Mouse (Mus musculus): ENCODE results near the gene Tmem243.
A peak's percentile ranks its signal among the peaks of the same experiment; 100 is the strongest.

Tmem243 gene

DNA sequence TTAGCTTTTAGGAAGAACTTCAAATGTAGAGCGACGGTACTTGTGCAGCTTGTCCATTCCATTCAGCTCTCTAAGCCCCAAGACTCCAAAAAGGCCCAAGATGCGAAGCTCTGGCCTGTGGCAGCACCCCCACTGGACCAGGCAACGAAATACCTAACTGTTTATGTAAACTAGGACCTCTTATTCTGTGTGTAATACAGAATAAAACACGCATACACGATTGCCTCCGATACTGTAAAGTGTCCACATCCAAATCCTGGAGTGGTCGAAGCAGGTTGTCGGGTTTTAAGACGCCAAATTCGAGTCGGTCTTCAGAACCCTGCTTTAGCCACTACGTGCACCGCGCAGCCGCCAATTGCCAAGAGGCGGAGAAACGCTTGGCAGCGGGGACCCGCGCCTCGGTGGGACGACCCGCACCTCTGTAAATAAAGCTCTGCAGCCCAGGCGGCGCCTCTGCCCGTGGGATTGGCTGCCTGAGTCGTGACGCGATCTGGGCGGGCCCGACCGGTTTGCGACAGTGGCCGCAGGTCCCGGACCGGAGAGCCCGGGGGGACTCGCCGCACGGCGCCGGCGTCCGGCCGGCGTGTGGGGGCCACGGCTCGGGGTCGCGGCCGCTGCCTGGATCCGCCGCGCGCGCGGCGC, at the start of gene Tmem243:
TSS of gene Tmem243 (plus strand) at position 462 of the 642 bp plus-strand sequence.
- DNase-seq (ENCODE audit: low spot score), result peak; percentile 79

DNA sequence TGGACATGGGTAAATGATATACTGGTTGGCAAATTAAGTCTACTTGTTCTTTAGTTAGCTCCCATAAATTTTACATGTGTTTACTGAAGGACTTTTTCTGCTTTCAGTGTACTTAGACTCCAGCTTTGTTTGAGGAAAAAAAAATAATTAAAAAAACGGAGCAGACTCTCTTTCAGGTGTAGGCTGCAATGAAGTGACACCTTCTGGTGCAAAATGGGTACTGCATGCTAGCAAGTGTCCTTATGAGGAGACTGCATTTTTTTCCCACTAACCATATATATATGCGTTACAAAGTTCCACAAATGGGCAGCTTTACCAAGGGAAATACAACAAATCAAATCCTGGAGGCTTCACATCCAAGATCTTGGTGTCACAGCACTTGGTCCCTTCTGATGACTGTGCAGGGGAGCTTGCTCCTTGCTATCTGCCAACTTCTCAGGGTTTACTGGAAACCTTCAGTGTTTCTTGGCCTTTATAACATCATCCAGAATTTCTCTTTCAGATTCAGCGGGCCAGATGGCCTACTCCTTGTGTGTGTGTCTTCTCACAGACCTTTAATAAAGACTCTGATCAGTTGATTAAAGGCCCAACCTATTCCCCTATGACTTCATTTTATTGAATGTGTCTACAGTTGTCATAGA, 44.3 kb upstream of the Tmem243 start:
- no peak for DNase-seq (ENCODE audit: low spot score)

DNA sequence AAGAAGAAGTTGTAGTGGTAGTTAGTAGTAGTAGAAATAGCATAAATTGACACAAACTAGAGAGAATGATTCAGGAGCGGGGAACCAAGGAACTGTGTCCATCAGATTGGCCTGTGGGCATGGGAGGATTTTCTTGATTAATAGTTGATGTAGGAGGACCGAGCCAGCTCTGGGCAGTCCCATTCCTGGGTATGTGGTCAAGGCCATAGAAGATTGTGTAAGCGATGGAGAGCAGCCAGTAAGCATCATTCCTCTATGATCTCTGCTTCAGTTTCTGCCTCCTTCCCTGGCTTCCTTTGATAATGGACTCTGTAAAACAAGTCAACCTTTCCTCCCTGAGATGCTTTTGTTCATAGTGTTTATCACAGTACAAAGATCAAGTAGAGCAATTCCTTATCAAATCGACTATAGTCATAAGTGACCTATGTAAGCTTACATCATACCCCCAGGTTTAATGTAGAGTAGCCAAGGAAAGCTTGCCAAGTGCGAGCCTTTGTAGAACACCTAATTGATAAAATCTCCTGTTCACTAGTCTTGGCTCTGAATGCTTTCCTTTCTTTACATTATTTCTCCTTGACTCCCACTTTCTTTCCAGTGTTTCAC, 43.1 kb upstream of the Tmem243 start:
- DNase-seq (ENCODE audit: low spot score), result no peak

DNA sequence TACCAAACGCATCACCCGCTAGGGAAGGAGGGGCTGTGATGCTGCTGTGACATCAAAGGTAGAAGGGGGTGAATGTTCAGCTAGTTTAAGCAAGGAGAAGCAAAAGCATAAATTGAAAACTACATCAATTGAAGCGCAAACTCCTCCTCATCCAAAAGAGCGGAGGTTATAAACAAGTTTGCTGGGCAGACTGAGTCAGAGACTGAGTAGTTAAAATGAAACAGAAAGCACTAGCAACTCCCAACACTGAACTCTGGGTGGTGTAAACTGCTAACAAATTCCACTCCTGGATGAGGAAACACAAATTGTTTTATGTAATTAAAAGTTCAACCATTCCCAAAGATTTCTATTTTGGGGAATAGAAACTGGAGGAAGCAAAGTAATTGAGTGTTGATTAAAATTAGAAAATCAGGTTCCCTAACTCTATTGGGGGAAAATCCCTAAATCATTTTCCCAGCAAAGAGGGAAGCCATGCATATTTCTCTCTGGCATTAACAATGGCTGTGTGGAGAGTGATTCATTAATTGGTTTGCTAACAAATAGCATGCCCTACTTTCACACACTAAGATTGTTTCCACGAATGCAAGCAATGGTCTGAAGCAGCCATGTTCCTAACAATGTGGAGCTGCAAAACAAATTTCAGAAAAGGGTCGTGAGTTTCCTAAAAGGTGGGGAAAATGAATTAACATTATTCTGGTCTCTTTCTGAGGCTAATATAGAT, 41.0 kb upstream of the Tmem243 start:
- DNase-seq (ENCODE audit: low spot score), result no peak

DNA sequence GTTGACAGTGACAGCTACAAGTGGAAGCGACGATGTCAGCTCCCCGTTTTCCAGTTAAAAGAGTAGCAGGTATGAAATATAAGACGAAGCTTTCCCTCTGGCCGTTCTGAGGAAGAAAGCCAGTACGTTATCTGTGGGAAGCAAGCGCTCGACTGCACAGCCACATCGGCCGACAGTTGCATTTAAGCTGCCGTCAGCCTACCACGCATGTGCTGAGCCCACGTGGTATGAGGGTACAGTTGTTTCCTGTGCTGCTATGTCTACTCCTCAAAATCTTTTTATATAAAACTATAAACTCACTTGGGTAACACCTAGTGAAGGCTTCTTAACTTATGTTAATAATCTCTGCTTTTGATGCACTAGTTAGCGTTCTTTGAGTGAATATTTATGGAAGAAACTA, 40.2 kb upstream of the Tmem243 start:
- DNase-seq (ENCODE audit: low spot score), result no peak

DNA sequence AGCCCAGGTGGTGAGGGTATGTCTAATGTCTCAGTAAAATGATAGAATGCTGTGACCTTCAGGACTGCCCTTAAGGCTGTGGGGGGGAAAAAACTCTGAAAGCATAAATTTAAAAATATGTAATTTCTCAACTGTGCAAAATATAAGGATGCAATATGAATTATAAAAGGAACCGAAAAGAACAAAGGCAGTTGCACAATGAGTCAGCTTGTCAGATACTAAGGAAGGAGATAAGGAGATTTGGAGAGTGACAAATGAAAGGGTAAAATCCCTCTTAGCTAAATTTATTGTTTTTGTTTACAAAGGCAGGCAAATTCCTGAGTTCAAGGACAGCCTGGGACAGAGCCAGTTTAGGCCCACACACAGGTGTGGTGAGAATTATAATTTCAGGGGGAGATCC, 36.3 kb upstream of the Tmem243 start:
- DNase-seq (ENCODE audit: low spot score), result no peak

DNA sequence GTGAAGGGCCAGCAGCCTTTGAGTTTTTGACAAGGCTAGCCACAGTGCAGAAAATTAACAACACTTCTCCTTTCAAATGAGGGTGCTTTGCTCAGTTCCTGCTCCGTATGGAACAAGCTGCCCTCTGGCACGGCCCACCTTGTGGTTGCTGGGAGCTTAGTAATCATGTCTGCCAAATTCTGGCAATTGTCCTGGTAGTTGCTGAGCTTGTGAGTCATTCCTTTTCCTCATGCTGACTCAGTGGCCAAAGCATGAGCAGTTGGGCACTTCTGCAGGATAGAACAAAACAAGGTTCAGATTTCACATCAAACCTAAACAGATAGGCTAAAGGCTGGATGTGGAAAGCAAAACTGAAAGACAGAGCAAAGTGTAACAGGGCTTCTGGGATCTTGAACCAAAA, 31.6 kb upstream of the Tmem243 start:
- DNase-seq (ENCODE audit: low spot score), result no peak

DNA sequence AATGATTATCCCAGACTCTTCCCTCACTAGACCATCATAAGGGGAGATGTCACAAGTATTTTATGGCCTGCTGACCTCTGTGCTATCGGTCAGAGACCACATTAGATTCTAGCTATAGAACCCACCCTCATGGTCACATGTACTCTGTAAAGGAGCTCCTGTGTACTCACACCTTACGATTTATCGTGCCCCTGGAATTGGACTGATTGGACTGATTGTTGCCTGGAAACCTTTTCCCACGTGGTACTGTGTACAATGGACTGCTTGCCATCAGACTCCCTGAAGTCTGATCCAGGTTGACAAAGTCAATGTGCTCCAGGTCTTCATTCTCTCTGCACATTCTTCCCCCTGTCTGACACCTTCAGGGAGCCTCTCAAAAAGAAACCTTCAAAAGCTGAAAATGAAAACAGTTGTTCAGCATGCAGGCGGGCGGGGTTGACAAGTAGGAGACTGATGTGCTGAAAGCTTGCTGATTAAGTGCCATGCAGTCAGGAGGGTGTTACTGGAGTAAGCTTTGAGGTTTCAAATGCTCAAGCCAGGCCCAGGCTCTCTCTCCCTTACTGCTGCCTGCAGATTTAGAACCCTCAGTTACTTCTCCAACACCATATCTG, 30.8 kb upstream of the Tmem243 start:
- no peak for DNase-seq (ENCODE audit: low spot score)

DNA sequence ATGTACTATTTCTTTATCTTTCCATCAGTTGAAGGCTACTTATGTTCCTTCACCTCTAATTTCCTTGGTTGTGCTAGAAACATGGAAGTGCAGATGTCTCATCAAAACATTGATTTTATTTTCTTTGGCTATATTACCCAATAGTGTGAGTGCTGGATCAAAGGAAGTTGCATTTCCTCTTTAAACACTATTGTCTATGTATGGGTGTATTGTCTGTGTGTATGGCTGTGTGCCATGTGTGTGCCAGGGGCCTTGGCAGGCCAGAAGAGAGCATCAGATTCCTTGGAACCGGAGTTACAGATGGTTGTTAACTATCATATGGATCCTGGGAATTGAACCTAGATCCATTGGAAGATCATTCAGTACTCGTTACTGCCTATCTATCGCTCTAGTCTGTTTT, 29.1 kb upstream of the Tmem243 start:
- DNase-seq (ENCODE audit: low spot score), result no peak

DNA sequence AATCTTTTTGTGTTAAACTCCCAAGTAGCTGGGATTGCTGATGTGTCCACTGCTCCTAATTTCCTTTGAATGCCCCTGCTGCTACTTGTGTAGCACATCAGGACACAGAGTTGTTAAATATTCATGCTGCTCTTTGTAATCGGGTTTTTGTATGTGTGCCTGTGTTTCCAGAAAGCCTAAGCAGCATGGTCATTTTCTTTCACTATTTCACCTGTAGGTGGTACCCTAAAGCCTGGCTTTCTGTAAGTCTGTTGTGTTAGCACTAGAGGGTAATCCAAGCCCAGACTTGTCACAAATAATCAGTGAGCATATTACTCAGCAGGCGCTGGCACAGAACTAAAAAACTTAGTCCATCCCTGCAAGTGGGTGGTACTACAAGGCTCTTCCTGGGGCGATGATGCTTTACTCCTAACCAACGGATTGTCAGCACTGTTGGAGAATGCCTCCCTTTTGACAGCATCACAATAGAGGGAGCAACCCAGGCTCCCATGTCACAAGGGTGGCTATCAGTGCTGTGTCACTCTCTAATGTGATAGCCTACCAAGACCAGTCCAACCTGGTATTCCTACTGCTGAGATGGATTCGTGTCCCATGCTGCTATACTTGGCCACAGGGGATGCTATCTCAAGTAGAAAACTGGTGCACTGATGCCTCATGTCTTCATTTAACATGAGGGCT, 27.2 kb upstream of the Tmem243 start:
- DNase-seq (ENCODE audit: low spot score), result no peak

DNA sequence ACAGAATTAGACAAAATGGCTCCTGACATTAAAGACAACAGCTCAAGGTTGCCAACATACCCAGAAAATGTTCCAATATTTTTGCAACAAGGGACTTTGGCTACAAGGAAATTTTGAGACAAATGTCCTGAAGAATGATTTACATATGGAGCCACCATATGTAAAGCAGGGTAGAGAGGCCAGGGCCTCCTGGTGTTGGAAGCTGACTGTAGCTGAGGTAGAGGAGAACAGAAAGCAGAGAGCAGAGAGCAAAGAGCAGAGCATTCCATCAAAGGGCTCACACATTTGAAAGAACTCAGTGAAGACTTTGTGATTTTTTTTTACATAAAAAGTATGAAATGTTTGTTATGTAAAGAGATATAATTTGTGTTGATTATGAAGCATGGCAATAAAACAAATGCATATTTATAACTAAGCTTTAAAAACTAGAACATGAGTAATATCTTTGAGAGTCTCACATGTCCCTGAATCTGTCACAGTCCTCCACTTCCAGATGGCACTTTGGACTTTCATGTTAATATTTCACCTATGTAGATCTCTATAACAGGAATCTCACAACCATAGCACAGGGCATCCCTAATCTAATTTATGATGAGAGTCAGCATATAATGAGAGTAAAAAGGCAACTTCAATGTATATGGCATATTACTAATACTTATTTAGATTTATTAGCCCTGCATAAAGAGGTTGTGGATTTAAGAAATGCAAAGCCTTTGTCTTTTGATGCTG, 20.5 kb upstream of the Tmem243 start:
- no peak for DNase-seq (ENCODE audit: low spot score)

DNA sequence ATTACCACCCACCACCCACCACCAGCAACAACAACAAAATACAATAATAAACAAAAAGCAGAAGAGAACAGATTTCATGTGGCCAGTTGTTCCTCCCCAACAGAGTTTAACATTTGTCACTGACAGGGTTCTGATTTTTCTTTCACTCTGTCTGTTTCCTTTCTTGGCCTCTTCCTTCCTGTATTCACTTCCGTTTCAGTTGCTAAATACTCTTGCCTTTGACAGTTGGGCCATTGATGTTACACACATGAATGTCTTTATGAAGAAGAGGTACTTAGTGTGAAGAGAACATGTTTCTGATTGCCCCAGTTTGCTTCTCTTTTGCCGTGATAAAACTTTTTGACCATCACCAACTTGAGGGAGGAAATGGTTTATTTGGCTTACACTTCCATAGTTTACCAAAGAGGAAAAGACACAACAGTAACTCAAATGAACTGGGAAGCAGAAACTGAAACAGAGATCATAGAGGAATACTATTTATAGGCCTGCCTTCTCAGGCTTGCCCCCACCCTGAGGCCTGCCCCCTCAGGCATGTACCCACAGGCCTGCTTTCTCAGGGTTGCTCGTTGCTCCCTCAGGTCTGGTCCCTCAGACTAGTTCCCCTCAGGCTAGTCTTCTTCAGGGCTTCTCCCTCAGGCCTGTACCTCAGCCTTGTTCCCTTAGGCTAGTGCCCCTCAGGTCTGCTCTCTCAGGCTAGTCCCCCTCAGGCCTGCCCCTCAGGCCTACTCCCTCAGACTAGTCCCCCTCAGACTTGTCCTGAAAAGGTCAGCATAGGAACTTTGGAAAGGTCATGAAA, 13.3 kb upstream of the Tmem243 start:
- no peak for DNase-seq (ENCODE audit: low spot score)

DNA sequence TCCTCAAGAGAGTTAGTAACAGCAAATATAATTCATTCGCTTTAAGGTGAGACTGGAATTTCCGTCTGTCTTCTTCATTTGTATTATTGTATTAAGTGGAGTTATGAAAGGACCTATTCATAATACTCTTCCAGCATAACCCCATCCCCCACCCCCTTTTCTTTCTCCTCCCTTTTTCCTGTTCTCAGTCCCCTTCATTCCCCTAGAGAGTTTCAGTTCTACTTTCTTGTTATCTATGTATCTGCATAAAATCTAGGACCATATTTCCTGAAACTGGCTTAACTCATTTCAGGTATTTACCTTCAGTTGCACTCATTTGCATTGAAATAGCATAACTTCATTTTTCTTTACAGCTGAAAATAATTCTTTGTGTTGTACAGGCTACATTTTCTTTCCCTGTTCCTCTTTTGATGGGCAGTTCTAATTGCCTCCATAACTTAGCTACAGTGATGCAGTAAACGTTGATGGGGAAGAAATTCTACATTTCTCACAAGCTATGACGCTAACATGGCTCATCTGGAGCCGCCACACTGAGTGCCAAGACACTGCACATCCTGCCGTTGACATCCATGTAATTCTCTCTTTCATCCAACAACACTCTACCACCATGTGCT, 9.9 kb upstream of the Tmem243 start:
- no peak for DNase-seq (ENCODE audit: low spot score)

DNA sequence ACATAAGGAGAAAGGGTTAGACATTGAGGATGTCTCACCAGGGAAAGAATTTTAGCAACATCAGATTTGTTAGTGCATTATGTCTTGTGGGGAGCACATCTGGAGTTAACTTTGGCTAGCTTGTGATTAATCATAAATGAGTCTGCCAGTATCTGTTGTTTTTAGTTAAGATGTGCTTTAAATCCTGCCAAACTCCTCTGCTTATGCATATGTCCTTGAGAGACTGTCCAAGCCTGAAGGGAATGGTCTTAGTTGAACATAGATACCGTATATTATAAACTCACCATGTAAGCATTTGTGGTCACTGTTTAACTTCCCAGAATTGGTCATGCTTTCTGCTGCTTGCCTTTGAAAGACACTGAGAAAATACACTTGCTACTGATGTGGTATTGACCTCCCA, 7.8 kb upstream of the Tmem243 start:
- no peak for DNase-seq (ENCODE audit: low spot score)

DNA sequence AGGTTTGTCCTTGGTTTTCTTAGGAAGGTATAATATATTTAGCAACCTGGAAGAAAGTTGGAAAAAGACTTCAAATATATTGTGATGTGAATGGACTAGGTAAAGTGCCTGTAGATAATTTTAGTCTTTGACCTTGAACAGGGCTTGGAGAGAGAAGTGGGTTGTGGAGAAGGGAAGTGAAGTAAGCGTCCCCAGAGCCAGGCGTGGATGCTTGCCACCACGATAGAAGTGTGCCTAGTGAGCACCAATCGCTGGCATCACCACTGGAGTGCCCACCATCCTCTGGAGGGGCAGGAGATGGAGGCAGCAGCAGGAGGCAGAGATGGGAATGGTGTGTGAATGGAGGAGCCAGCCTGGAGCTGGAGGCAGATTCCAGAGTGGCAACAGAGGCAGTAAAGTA, 7.0 kb upstream of the Tmem243 start:
- no peak for DNase-seq (ENCODE audit: low spot score)

DNA sequence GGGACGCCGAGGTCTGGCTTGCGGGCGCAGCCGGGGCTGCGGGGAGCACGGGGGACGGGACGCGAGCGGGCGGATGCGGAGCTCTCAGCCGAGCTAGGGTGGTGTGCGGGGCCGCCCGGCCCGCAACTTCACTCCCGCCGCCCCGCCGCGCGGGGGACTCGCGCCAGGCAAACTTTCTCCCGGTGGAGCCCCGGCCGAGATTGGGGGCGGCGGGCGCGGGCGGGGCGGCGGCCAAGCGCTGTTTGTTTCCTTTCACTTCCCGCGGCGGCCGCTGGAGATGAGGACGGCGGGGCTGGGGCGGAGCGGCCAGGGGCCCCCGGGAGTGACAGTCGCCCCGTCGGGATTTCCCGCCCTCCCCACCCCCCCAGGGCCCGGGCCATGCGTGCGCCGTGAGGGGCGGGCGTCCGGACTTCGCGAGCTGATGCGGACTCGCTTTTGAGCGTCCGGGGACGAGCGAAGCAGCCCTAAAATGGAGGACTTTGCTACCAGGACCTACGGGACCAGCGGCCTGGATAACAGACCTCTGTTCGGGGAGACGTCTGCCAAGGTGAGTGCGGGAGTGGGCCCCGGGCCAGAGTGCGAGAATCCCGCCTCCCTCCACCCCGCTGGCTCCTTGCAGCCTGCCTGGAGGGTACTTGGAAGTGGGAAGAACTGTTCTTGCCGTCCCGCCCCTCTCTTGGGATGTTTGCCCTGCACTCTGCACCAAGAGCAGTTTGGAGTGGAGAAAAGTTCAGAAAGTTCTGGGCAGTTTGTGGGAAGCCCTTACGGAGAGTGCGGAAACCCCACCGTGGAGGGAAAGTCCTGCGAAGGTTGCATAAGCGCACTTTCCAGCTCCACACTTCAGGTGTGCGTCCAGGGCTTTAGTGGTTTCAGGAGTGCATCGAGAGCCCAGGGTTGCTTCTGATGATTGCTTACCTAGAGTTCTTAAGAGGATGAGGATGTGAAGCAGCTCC, 657 bp downstream of the Tmem243 start:
- DNase-seq (ENCODE audit: low spot score), result peak; percentile 53

DNA sequence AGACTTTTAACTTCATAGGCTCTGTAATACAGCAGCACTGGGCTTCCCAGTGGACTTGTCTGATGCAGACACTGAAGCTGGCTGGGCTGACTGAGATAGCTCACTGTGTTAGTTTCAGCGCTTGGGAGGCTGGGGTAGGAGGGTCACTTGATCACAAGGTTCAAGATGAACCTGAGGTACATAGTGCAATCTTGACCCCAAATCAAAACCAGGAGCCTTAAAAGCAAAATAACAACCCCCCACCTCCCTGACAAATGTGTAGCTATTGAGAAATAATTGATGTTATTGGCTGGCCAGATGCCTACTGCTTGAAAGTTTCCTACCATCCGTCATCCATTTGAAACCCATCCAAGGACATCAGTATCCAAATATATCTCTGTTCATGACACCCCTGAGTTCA, 2.2 kb downstream of the Tmem243 start:
- DNase-seq (ENCODE audit: low spot score), result no peak

DNA sequence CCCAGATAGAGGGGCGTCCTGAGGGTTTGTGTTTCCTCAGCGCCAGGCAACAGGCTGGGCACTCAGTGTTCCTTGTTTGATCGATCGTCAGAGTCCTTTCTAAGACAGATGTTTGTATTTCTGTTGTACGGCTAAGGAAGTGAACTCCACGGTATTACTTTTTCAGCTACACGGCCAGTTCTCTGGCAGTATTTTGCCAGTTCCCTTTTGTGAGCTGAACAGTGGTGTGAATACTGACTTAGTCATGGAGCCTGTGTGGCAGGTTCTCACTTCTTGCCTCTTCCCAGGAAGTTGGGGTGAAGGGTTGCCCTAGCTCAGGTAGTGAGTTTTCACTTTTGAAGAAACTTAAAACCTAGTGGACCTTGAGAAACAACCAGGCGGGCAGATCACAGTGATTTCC, 3.5 kb downstream of the Tmem243 start:
- no peak for DNase-seq (ENCODE audit: low spot score)

DNA sequence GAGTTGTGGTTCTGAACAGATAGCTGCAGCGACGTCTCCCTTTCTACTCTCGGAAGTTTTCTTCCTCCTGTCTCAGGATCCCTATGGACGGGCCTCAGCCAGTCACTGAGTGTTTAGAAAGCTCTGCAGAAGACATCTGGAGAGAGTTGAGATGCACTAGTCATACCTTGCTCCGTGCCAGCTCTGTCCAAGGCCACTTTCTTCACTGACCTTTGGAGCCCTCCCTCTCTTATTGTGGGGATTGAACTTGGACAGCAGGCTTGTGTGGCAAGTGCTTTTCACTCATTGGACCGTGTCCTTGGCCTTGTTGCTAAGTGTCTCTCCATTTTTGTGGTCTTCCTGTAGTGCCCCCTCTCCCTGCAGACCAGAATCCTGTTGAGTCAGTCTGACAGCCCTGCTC, 6.3 kb downstream of the Tmem243 start:
- DNase-seq (ENCODE audit: low spot score), result no peak
